Mouse (Mus musculus) lung, embryonic 16.5 days (tissue): ENCODE results near the gene Rras. TPM values are rescaled to one million over a fixed set of nuclear protein-coding genes. Genes with fewer than 3 reads are reported as not detected.
A peak's percentile ranks its signal among the peaks of the same experiment; 100 is the strongest.

ENCODE experiments used
- ATAC-seq: fragments of 200-750 bp; cut with Nextera tagmentation; 2 replicates; pipeline ENCODE4 v1.8.0; 2017; ENCODE audit warnings: low read depth, mild to moderate bottlenecking, moderate library complexity
- H3K27ac ChIP-seq: fragments of 300-500 bp; sonication (generic); 2 replicates; pipeline ENCODE4 v1.5.1; 2014; ENCODE audit warnings: mild to moderate bottlenecking, control low read depth, low read length
- H3K27me3 ChIP-seq: fragments of 300-500 bp; sonication (generic); 2 replicates; pipeline ENCODE4 v1.6.1; 2014; ENCODE audit warnings: low read depth, low read length, mixed read lengths; ENCODE audit not compliant: control insufficient read depth, insufficient read depth
- H3K36me3 ChIP-seq: fragments of 300-500 bp; sonication (generic); 2 replicates; pipeline ENCODE4 v1.6.1; 2014; ENCODE audit warnings: low read length; ENCODE audit not compliant: control insufficient read depth, insufficient read depth
- H3K4me1 ChIP-seq: fragments of 300-500 bp; sonication (generic); replicated peaks from 2 replicates; pipeline ENCODE4 v1.6.1; 2014; ENCODE audit warnings: low read length, mixed read lengths; ENCODE audit not compliant: control insufficient read depth, insufficient read depth
- H3K4me2 ChIP-seq: fragments of 300-500 bp; sonication (generic); 2 replicates; pipeline ENCODE4 v1.6.1; 2014; ENCODE audit warnings: low read depth, low read length, control low read depth
- H3K4me3 ChIP-seq: fragments of 300-500 bp; sonication (generic); 2 replicates; pipeline ENCODE4 v1.5.1; 2014; ENCODE audit warnings: mild to moderate bottlenecking, low read length, control low read depth
- H3K9ac ChIP-seq: fragments of 300-500 bp; sonication (generic); 2 replicates; pipeline ENCODE4 v1.6.1; 2014; ENCODE audit warnings: low read length, control low read depth
- H3K9me3 ChIP-seq: fragments of 300-500 bp; sonication (generic); 2 replicates; pipeline ENCODE4 v1.6.1; 2016; ENCODE audit warnings: low read length; ENCODE audit not compliant: control insufficient read depth
- WGBS: fragments of 180-500 bp; shearing (Covaris S2); extraction: QIAGEN DNeasy Blood & Tissue Kit; methylation state at CpG from one replicate; pipeline ENCODE4 v1.1.7; 2014; 5-methylcytosine and 5-hydroxymethylcytosine counted together
- polyA plus RNA-seq: library from polyadenylated mRNA; unstranded; fragments of >200 nt; fragmentation: Nextera tagmentation; extraction: Ambion mirVana; gene quantifications from 2 replicates; pipeline ENCODE4 v1.2.1, GENCODE M21; 2015

The Rras gene
- polyA plus RNA-seq, 1 experiment from 2014 or later, result 54.6 TPM

DNA sequence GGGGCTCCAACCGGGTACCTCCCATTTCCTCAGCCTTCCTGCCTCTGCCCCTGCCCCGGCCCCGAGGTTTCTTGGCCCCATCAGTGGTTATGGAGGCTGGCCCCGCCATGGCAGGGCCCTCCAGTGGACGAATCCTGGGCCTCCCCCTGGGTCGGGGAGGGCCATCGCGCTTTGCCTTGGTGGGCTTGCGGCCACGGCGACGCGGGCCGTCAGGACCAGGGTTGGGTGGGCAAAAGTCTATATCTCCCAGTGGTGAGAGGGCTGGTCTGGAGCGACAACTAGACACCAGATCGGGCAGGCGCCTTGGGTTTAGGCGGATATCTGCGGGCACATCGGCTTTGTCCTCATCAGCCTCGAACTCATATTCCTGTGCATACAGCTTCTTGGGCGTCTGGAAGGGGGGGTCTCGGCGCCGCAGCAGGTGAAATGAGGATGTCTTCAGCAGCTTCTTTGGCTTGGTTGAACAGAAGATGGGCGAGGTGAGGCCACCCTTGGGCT is 29.1 kb downstream of the Rras start:
- Histone ChIP-seq H3K9me3 (no peaks in the 10 kb centered on the region), H3K9ac (no peak overlapping the region), H3K4me3 (no peak overlapping the region), H3K27ac (no peak overlapping the region), H3K4me2 (no peak overlapping the region), H3K4me1 (peaks cover 15% of the 10 kb centered on the region), H3K36me3 (peaks cover 69% of the 10 kb centered on the region), H3K27me3 (no peaks in the 10 kb centered on the region)
- no peak for ATAC-seq
- 91% methylated on average over 26 of the region's 26 CpGs for WGBS

DNA sequence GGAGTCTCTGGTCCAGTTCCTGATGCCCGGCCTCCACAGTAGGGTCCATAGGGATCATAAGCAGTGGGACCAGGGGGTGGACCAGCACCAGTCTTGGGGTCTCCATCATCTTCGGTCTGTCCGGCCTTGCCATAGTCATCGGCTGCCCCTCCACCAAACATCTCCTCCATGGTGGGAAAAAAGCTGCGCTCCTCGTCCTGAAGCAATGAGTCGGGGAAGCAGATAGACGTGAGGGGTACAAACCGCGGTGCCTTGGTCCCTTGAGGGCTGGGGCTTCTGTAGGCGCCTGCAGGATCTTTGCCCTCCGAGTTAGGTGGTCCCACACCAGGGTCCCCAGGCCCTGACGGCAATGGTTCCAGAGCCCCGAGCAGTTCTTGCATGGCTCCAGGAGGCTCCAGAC is 29.7 kb downstream of the Rras start:
- 97% methylated on average over 14 of the region's 14 CpGs for WGBS
- no peak overlapping the region for H3K4me3 ChIP-seq
- no peak overlapping the region for H3K4me2 ChIP-seq
- H3K9me3 ChIP-seq, result no peaks in the 10 kb centered on the region
- peaks cover 16% of the 10 kb centered on the region for H3K4me1 ChIP-seq
- H3K27me3 ChIP-seq, result no peaks in the 10 kb centered on the region
- no peak overlapping the region for H3K27ac ChIP-seq
- no peak overlapping the region for H3K9ac ChIP-seq
- peaks cover 65% of the 10 kb centered on the region for H3K36me3 ChIP-seq
- ATAC-seq, result no peak

DNA sequence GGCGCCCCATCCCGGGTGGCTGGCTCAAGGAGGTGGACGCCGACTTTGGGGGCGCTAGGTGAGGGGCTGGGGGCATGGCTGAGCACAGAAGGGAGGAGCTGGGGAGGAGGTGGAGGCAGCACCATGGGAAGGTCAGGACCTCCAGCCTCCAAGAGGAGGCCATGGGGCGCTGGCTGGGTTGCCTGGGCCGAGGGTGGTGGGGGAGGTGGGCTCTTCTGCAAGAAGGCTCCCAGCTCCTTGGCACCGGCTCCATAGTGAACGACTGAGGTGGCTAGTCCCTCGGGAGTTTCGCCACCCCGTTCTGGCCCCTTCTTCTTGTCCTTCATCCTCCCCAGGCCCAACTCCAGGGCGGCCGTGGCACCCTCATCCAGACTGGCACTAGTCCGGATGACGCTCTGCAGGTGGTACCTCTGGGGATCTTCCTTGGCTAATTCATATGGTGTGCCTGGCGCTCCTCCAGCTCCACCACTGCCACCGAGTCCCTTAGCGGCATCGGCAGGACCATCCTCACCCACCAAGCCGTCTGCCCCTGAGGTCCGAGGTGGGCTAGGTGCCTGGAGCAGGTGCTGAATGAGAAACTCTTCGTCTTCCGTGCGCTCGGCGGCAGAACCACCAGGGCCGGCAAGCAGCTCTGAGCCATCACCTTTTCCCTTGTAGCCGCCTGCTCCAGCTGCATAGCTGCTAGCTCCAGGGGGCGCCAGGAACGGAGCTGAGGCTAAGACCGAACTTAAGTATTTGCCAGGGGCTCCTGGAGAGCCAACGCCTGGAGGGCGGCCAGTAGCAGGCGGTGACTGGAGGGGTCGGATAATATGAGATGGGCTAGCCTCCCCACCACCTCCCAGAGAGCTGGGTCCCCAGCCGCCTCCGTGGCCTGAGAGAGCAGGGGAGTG is 30.5 kb downstream of the Rras start:
- Histone ChIP-seq H3K36me3 (peaks cover 58% of the 10 kb centered on the region), H3K4me1 (peaks cover 16% of the 10 kb centered on the region), H3K27ac (no peak overlapping the region), H3K9me3 (no peaks in the 10 kb centered on the region), H3K27me3 (no peaks in the 10 kb centered on the region), H3K9ac (no peak overlapping the region), H3K4me3 (no peak overlapping the region), H3K4me2 (no peak overlapping the region)
- no peak for ATAC-seq
- 88% methylated on average over 38 of the region's 38 CpGs for WGBS

DNA sequence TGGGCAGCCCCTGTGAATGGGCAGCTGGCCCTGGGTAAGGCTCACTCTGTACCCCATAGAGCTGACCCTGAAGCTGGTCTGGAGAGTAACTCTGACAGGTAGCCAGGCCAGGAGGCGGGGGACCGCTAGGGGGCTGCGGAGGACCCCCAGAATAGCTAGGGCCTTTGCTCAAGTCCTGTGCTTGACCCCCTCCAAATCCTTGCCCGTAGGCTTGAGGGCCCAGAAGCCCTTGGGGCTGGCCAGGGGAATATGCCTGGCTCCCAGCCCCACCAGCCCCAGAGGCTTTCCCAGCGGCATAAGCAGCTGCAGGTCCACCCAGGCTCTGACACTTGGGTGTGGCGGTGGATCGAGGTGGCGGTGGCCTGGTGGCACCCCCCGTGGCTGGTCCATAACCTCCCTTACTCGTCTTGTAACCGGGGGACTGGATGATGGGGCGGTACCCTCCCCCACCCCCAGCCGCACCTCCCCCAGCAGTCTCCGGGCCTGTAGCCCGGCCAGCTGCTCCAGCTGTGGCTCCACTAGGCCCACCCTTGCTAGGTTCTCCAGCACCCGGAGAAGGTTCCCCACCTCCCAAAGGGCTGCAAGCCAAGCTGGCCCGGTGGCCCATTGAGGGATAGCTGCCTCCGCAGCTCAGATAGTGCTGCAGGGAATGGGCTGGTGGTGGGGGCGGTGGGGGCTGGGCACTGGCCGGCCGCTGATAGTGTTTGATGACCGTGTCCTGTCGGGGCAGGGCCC is 31.3 kb downstream of the Rras start:
- ATAC-seq, result no peak
- H3K4me1 ChIP-seq, result peaks cover 16% of the 10 kb centered on the region
- peaks cover 53% of the 10 kb centered on the region for H3K36me3 ChIP-seq
- H3K27me3 ChIP-seq, result no peaks in the 10 kb centered on the region
- 84% methylated on average over 23 of the region's 23 CpGs for WGBS
- no peak overlapping the region for H3K27ac ChIP-seq
- H3K4me2 ChIP-seq, result no peak overlapping the region
- H3K9ac ChIP-seq, result no peak overlapping the region
- H3K4me3 ChIP-seq, result no peak overlapping the region
- H3K9me3 ChIP-seq, result no peaks in the 10 kb centered on the region

DNA sequence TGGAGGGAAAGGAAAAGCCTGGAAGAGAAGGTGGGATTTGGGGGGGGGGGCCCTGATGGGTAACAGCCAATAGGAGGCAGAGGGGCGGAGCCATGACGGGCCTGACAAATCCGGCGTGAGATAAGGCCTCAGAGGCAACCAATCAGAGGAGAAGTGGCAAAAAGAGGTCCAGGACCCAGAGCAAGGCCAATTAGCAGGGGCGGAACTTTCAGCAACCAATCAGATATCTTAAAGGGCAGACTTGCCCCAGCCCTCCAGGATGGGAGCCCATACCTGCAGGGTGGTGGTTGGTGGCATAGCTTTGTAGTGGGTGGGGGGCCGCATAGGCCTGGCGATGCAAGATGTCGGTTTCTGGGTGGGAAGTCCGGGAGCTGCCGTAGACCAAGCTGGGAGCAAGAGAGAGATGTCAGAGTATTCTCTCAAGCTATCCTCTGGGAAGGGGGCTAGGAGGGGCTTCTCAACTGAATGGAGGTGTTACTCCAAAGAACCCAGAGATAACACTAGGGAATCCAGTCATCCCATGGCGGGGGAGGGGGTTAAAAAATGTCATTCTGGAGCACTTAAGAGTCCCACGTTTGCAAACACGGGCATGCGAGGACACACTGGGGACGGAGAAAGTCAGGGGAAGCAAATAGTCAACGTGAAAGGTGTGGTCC is 33.3 kb downstream of the Rras start:
- Histone ChIP-seq H3K4me1 (peaks cover 19% of the 10 kb centered on the region), H3K4me2 (peak overlapping the region; percentile 95), H3K36me3 (peaks cover 38% of the 10 kb centered on the region), H3K27me3 (no peaks in the 10 kb centered on the region), H3K4me3 (peak overlapping the region; percentile 90), H3K27ac (peak overlapping the region; percentile 100), H3K9me3 (no peaks in the 10 kb centered on the region), H3K9ac (peak overlapping the region; percentile 76)
- peak; percentile 14 for ATAC-seq
- 7% methylated on average over 16 of the region's 16 CpGs for WGBS

DNA sequence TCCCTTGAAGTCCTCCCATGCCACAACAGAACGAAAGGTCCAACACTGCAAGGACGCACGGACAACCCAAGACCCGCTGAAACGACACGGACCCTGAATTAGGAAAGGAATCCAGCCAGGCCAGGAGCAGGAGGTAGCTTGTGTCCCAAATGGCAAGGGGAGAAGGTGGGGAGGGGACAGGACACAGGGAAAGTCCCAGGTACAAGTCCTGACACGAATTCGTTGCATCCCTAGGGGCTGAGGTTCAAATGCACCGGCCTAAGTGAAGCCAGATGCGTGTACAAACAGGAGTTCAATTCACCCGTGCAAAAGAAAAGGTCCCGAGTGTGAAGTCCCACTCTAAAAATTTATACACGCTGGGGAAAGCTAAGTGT is 33.8 kb downstream of the Rras start:
- Histone ChIP-seq H3K27ac (peak overlapping the region; percentile 100), H3K36me3 (peaks cover 33% of the 10 kb centered on the region), H3K27me3 (no peaks in the 10 kb centered on the region), H3K9ac (peak overlapping the region; percentile 76), H3K4me1 (peaks cover 19% of the 10 kb centered on the region), H3K4me3 (peak overlapping the region; percentile 90), H3K9me3 (no peaks in the 10 kb centered on the region), H3K4me2 (peak overlapping the region; percentile 95)
- ATAC-seq, result no peak
- 2% methylated on average over 13 of the region's 13 CpGs for WGBS

DNA sequence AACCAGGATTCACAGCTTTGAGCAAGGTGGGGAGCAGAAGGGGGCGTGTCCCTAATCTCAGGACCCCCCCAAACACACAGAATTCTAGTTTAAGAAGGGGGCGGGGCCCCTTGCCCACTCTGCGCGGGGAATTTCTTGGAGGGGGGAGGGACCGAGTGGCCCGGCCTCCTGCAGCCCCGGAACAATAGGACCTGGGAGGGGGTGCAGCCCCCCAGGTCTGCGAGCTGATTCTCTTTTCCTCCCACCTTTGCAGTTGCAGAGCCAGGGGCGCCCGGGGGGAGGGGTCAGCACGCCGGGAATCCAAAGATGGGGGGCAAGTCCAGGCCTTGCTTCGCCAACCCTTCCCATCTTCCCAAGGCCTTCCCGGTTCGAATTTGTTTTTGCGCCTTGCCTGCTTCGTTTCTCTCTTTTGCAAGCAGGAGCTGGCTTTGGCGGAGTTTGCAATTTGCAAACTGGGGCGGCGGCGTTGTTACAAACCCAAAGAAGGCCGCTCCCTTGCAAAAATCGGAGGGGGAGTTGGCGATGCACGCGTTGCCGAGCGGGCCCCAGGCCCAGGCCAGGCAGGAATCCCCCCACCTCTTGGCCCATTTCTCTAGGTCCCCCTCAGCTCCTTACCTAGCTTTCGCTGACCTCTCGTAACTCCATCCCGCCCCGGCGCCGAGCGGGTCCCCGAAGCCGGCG is 34.6 kb downstream of the Rras start:
- Histone ChIP-seq H3K9me3 (no peaks in the 10 kb centered on the region), H3K36me3 (peaks cover 29% of the 10 kb centered on the region), H3K27me3 (no peaks in the 10 kb centered on the region), H3K27ac (peak overlapping the region; percentile 100), H3K4me2 (peak overlapping the region; percentile 95), H3K4me1 (peaks cover 19% of the 10 kb centered on the region), H3K4me3 (peak overlapping the region; percentile 90), H3K9ac (peak overlapping the region; percentile 76)
- under 1% methylated on average over 38 of the region's 38 CpGs for WGBS
- no peak for ATAC-seq

DNA sequence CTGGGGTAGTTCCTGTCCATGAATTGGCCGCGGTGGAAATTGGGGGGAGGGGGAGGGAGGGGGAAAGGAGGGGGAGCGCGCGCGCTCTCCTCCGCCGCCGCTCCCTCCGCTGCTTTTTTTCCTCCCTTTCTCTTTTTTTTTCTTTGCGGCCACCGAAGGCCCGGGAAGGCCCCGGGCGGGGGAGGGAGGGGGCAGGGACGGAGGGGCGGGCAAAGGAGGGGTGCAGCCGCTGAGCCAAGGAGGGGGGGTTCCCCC is 35.0 kb downstream of the Rras start, which contains the start of gene Prr12:
TSS of gene Prr12 (minus strand) at position 20 of the 255 bp plus-strand sequence.
- Histone ChIP-seq H3K9ac (peak within 1 kb of the TSS; percentile 76), H3K9me3 (no peaks in the 10 kb centered on the region), H3K27ac (peak within 1 kb of the TSS; percentile 100), H3K27me3 (no peaks in the 10 kb centered on the region), H3K36me3 (peaks cover 24% of the 10 kb centered on the region), H3K4me1 (peaks cover 19% of the 10 kb centered on the region), H3K4me3 (peak within 1 kb of the TSS; percentile 90), H3K4me2 (peak within 1 kb of the TSS; percentile 95)
- ATAC-seq, result no peak
- WGBS, result 0% methylated on average over 10 of the region's 18 CpGs
